Mouse (Mus musculus): Measurements from ENCODE around the gene Mrgprf.

GRCm38 (mm10) chr7:145268890-145269289 is 31.7 kb upstream of the Mrgprf start:
- TF ChIP-seq POLR2A (IDR thresholded peaks at IDR 0.05; ENCODE audit: low read depth, low read length) (no peak), CTCF (conservative IDR thresholded peaks at IDR 0.05; ENCODE audit: insufficient read depth, insufficient read length, low read depth, low read length) (no peak)

Measured in kidney, adult 2 months (tissue).